Mouse (Mus musculus) liver, embryonic 11.5 days (tissue): Measurements from ENCODE around the gene Pknox1. TPM values are rescaled to one million over a fixed set of nuclear protein-coding genes. Genes with fewer than 3 reads are reported as not detected.
A peak's percentile ranks its signal among the peaks of the same experiment; 100 is the strongest.

Source experiments
- ATAC-seq: fragments of 200-750 bp; cut with Nextera tagmentation; replicated peaks from 2 replicates; pipeline ENCODE4 v1.8.0; 2017; ENCODE audit warnings: moderate number of reproducible peaks, mild to moderate bottlenecking, moderate TSS enrichment, moderate library complexity; ENCODE audit not compliant: low FRiP score
- DNase-seq: peaks from one replicate; pipeline ENCODE4 v3.0.0-alpha.2; 2017; ENCODE audit warnings: low spot score
- H3K27ac ChIP-seq: fragments of 300-500 bp; sonication (generic); 2 replicates; pipeline ENCODE4 v1.5.1; 2014; ENCODE audit warnings: mild to moderate bottlenecking, low read depth, low read length, control low read depth
- H3K27me3 ChIP-seq: fragments of 300-500 bp; sonication (generic); replicated peaks from 2 replicates; pipeline ENCODE4 v1.6.1; 2014; ENCODE audit warnings: low read length, mixed read lengths; ENCODE audit not compliant: control insufficient read depth, insufficient read depth
- H3K36me3 ChIP-seq: fragments of 300-500 bp; sonication (generic); 2 replicates; pipeline ENCODE4 v1.6.1; 2014; ENCODE audit warnings: mild to moderate bottlenecking, low read length, moderate library complexity, mixed read lengths; ENCODE audit not compliant: control insufficient read depth, insufficient read depth
- H3K4me1 ChIP-seq: fragments of 300-500 bp; sonication (generic); replicated peaks from 2 replicates; pipeline ENCODE4 v1.6.1; 2014; ENCODE audit warnings: low read length, mixed read lengths; ENCODE audit not compliant: control insufficient read depth, insufficient read depth
- H3K4me2 ChIP-seq: fragments of 300-500 bp; sonication (generic); 2 replicates; pipeline ENCODE4 v1.6.1; 2014; ENCODE audit warnings: mild to moderate bottlenecking, control low read depth, moderate library complexity
- H3K4me3 ChIP-seq: fragments of 300-500 bp; sonication (generic); 2 replicates; pipeline ENCODE4 v1.5.1; 2014; ENCODE audit warnings: low read depth, low read length, control low read depth
- H3K9ac ChIP-seq: fragments of 300-500 bp; sonication (generic); 2 replicates; pipeline ENCODE4 v1.6.1; 2014; ENCODE audit warnings: low read depth, low read length, control low read depth
- H3K9me3 ChIP-seq: fragments of 300-500 bp; sonication (generic); 2 replicates; pipeline ENCODE4 v1.6.1; 2016; ENCODE audit warnings: low read length, inconsistent platforms, mixed read lengths; ENCODE audit not compliant: control insufficient read depth
- WGBS: fragments of 180-500 bp; shearing (Covaris S2); extraction: QIAGEN DNeasy Blood & Tissue Kit; methylation state at CpG from one replicate; pipeline ENCODE4 v1.1.7; 2014; 5-methylcytosine and 5-hydroxymethylcytosine counted together
- polyA plus RNA-seq: library from polyadenylated mRNA; unstranded; fragments of >200 nt; fragmentation: Nextera tagmentation; extraction: Ambion mirVana; gene quantifications from 2 replicates; pipeline ENCODE4 v1.2.1, GENCODE M21; 2014

Pknox1 gene
- polyA plus RNA-seq, 1 experiment from 2014 or later, result 25.8 TPM

GRCm38 (mm10) chr17:31631081-31631800 is 66.7 kb downstream of the Pknox1 start:
- Histone ChIP-seq H3K9ac (no peak overlapping the region), H3K4me1 (no peaks in the 10 kb centered on the region), H3K9me3 (no peaks in the 10 kb centered on the region), H3K4me2 (no peak overlapping the region), H3K36me3 (no peaks in the 10 kb centered on the region), H3K4me3 (no peak overlapping the region), H3K27ac (no peak overlapping the region), H3K27me3 (peaks cover 10% of the 10 kb centered on the region)
- ATAC-seq (no peak), DNase-seq (no peak)
- whole genome bisulfite sequencing, result 70% methylated on average over 10 of the region's 10 CpGs

GRCm38 (mm10) chr17:31633007-31633406 is 68.5 kb downstream of the Pknox1 start:
- peaks cover 18% of the 10 kb centered on the region for H3K27me3 ChIP-seq
- no peak overlapping the region for H3K27ac ChIP-seq
- H3K9me3 ChIP-seq, result no peaks in the 10 kb centered on the region
- H3K4me3 ChIP-seq, result no peak overlapping the region
- no peak overlapping the region for H3K4me2 ChIP-seq
- WGBS, result 73% methylated on average over 6 of the region's 6 CpGs
- no peaks in the 10 kb centered on the region for H3K36me3 ChIP-seq
- no peak overlapping the region for H3K9ac ChIP-seq
- no peak for DNase-seq
- H3K4me1 ChIP-seq, result peaks cover 3% of the 10 kb centered on the region
- no peak for ATAC-seq

GRCm38 (mm10) chr17:31634896-31635295 is 70.4 kb downstream of the Pknox1 start:
- no peak for DNase-seq
- H3K27me3 ChIP-seq, result peaks cover 18% of the 10 kb centered on the region
- peaks cover 3% of the 10 kb centered on the region for H3K4me1 ChIP-seq
- WGBS, result 73% methylated on average over 5 of the region's 5 CpGs
- H3K36me3 ChIP-seq, result no peaks in the 10 kb centered on the region
- H3K27ac ChIP-seq, result no peak overlapping the region
- H3K9me3 ChIP-seq, result no peaks in the 10 kb centered on the region
- H3K4me3 ChIP-seq, result no peak overlapping the region
- ATAC-seq, result no peak
- no peak overlapping the region for H3K4me2 ChIP-seq
- no peak overlapping the region for H3K9ac ChIP-seq

- Histone ChIP-seq H3K9me3 (no peaks in the 10 kb centered on the region), H3K27ac (no peak overlapping the region), H3K27me3 (peaks cover 18% of the 10 kb centered on the region), H3K4me3 (no peak overlapping the region), H3K4me1 (peaks cover 3% of the 10 kb centered on the region), H3K9ac (no peak overlapping the region), H3K36me3 (no peaks in the 10 kb centered on the region), H3K4me2 (peak overlapping the region; percentile 93)
- ATAC-seq (no peak), DNase-seq (no peak)
- 49% methylated on average over 11 of the region's 11 CpGs for WGBS
Measured at GRCm38 (mm10) chr17:31635781-31636180, 71.2 kb downstream of the Pknox1 start.

- Histone ChIP-seq H3K36me3 (no peaks in the 10 kb centered on the region), H3K4me2 (peak overlapping the region; percentile 93), H3K27ac (no peak overlapping the region), H3K9ac (peak overlapping the region; percentile 42; the same call in 1 of the 2 replicates), H3K27me3 (peaks cover 18% of the 10 kb centered on the region), H3K4me3 (peak overlapping the region; percentile 56), H3K9me3 (no peaks in the 10 kb centered on the region), H3K4me1 (peaks cover 3% of the 10 kb centered on the region)
- 5% methylated on average over 45 of the region's 45 CpGs for WGBS
- ATAC-seq, result no peak; the same call in 1 of the 2 replicates
- DNase-seq, result no peak
Measured at GRCm38 (mm10) chr17:31636277-31636941, 71.9 kb downstream of the Pknox1 start.

- 2% methylated on average over 61 of the region's 61 CpGs for WGBS
Measured at GRCm38 (mm10) chr17:31636942-31637811, 72.6 kb downstream of the Pknox1 start, which contains the start of gene Cbs. TSS of gene Cbs (minus strand) at chr17:31637238.

GRCm38 (mm10) chr17:31637866-31638570 is 73.5 kb downstream of the Pknox1 start:
- H3K4me3 ChIP-seq, result no peak overlapping the region
- no peak overlapping the region for H3K4me2 ChIP-seq
- H3K27me3 ChIP-seq, result peaks cover 18% of the 10 kb centered on the region
- no peak overlapping the region for H3K27ac ChIP-seq
- ATAC-seq, result no peak
- H3K36me3 ChIP-seq, result no peaks in the 10 kb centered on the region
- no peak for DNase-seq
- H3K9me3 ChIP-seq, result no peaks in the 10 kb centered on the region
- H3K9ac ChIP-seq, result no peak overlapping the region
- peaks cover 3% of the 10 kb centered on the region for H3K4me1 ChIP-seq
- WGBS, result 63% methylated on average over 9 of the region's 9 CpGs

More at GRCm38 (mm10) chr17:31636942-31637811, 72.6 kb downstream of the Pknox1 start, which contains the start of gene Cbs:
- H3K9me3 ChIP-seq, result no peaks in the 10 kb centered on the region
- no peak within 1 kb of the TSS for H3K27ac ChIP-seq
- DNase-seq, result peak; percentile 78
- H3K4me1 ChIP-seq, result peaks cover 3% of the 10 kb centered on the region
- H3K27me3 ChIP-seq, result peaks cover 18% of the 10 kb centered on the region
- H3K4me3 ChIP-seq, result peak within 1 kb of the TSS; percentile 56
- no peaks in the 10 kb centered on the region for H3K36me3 ChIP-seq
- peak within 1 kb of the TSS; percentile 42 for H3K9ac ChIP-seq
- peak; percentile 85 for ATAC-seq
- peak within 1 kb of the TSS; percentile 93 for H3K4me2 ChIP-seq

- peaks cover 18% of the 10 kb centered on the region for H3K27me3 ChIP-seq
- no peak for DNase-seq
- no peak overlapping the region for H3K27ac ChIP-seq
Measured at GRCm38 (mm10) chr17:31639651-31640050, 75.1 kb downstream of the Pknox1 start.

More at GRCm38 (mm10) chr17:31639651-31640050, 75.1 kb downstream of the Pknox1 start:
- H3K4me3 ChIP-seq, result no peak overlapping the region
- peaks cover 3% of the 10 kb centered on the region for H3K4me1 ChIP-seq
- H3K36me3 ChIP-seq, result no peaks in the 10 kb centered on the region
- ATAC-seq, result no peak
- 63% methylated on average over 4 of the region's 4 CpGs for WGBS
- no peaks in the 10 kb centered on the region for H3K9me3 ChIP-seq
- H3K9ac ChIP-seq, result no peak overlapping the region
- H3K4me2 ChIP-seq, result no peak overlapping the region
